Mouse (Mus musculus): Measurements from ENCODE around the gene Gm17581. TPM values are rescaled to one million over a fixed set of nuclear protein-coding genes. Genes with fewer than 3 reads are reported as not detected.
A peak's percentile ranks its signal among the peaks of the same experiment; 100 is the strongest.

Gm17581 gene
- polyA plus RNA-seq, 1 experiment, result not detected

DNA sequence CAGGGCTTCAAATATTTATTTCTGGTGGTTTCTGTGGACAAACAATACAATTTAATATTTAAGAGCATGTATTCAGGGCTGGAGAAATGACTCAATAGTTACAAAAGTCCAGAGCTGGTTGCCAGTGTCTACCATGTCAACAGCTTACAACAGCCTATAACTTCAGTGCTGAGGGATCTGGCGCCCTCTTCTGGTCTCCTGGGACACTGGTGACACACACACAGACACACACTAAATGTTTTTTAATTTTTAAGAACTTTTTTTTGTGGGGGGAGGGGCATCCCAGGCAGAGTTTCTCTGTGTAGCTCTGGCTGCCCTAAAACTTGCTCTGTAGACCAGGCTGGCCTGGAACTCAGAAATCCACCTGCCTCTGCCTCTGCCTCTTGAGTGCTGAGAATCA lies 20.1 kb upstream of the Gm17581 start:
- Histone ChIP-seq H3K79me2 (ENCODE audit: control insufficient read depth, insufficient read depth) (no peaks in the 10 kb centered on the region), H3K4me3 (no peak overlapping the region), H3ac (ENCODE audit: control insufficient read depth, insufficient read length) (no peak overlapping the region), H3K36me3 (ENCODE audit: control insufficient read depth, insufficient read depth) (no peaks in the 10 kb centered on the region), H3K4me2 (ENCODE audit: low read depth) (no peak overlapping the region), H3K27me3 (ENCODE audit: control insufficient read depth, insufficient read depth, insufficient read length) (peaks cover 23% of the 10 kb centered on the region)
- TF ChIP-seq TCF3 (IDR thresholded peaks at IDR 0.05; ENCODE audit: insufficient read length, low read depth) (no peak), POLR2AphosphoS2 (IDR thresholded peaks at IDR 0.05; ENCODE audit: insufficient read length, low read depth) (no peak), USF1 (IDR thresholded peaks at IDR 0.05; ENCODE audit: low read depth) (no peak), MYOG (IDR thresholded peaks at IDR 0.05; ENCODE audit: control insufficient read depth in 1 of 3, insufficient read depth in 1 of 3, insufficient read length in 2 of 3, low read depth in 2 of 3) (no peak), MAX (IDR thresholded peaks at IDR 0.05; ENCODE audit: low read depth) (no peak), MYOD1 (IDR thresholded peaks at IDR 0.05; ENCODE audit: control insufficient read depth in 1 of 3, insufficient read length in 2 of 3, low read depth in 2 of 3) (no peak), CEBPB (IDR thresholded peaks at IDR 0.05; ENCODE audit: insufficient read depth, poor library complexity, severe bottlenecking) (no peak), POLR2A (IDR thresholded peaks at IDR 0.05; ENCODE audit: insufficient read length, low read depth) (no peak), SRF (IDR thresholded peaks at IDR 0.05; ENCODE audit: control insufficient read depth, insufficient read length, low read depth) (no peak)

GRCm38 (mm10) chr2:155751014-155751786 lies 15.5 kb upstream of the Gm17581 start, which contains the start of gene Procr:
TSS of gene Procr (plus strand) at chr2:155751117.
- H3ac ChIP-seq (ENCODE audit: control insufficient read depth, insufficient read length), result no peak within 1 kb of the TSS
- peaks cover 10% of the 10 kb centered on the region for H3K27me3 ChIP-seq (ENCODE audit: control insufficient read depth, insufficient read depth, insufficient read length)
- H3K4me2 ChIP-seq (ENCODE audit: low read depth), result peak within 1 kb of the TSS; percentile 84
- no peaks in the 10 kb centered on the region for H3K36me3 ChIP-seq (ENCODE audit: control insufficient read depth, insufficient read depth)
- no peak for TF ChIP-seq REST (IDR thresholded peaks at IDR 0.05; ENCODE audit: insufficient read depth, insufficient read length)
- no peak for TF ChIP-seq TCF12 (IDR thresholded peaks at IDR 0.05; ENCODE audit: insufficient read depth, poor library complexity, severe bottlenecking)
- peak within 1 kb of the TSS; percentile 20 for H3K4me3 ChIP-seq
- H3K79me2 ChIP-seq (ENCODE audit: control insufficient read depth, insufficient read depth), result no peaks in the 10 kb centered on the region

GRCm38 (mm10) chr2:155749394-155749793 lies 13.7 kb upstream of the Gm17581 start:
- H3K27me3 ChIP-seq (ENCODE audit: control insufficient read depth, insufficient read depth, insufficient read length), result peaks cover 10% of the 10 kb centered on the region
- no peaks in the 10 kb centered on the region for H3K36me3 ChIP-seq (ENCODE audit: control insufficient read depth, insufficient read depth)
- no peak overlapping the region for H3ac ChIP-seq (ENCODE audit: control insufficient read depth, insufficient read length)
- no peak for TF ChIP-seq MYOD1 (IDR thresholded peaks at IDR 0.05; ENCODE audit: control insufficient read depth in 1 of 3, insufficient read length in 2 of 3, low read depth in 2 of 3)
- no peak for TF ChIP-seq POLR2A (IDR thresholded peaks at IDR 0.05; ENCODE audit: insufficient read length, low read depth)
- no peak for TF ChIP-seq REST (IDR thresholded peaks at IDR 0.05; ENCODE audit: insufficient read depth, insufficient read length)
- no peak for TF ChIP-seq CEBPB (IDR thresholded peaks at IDR 0.05; ENCODE audit: insufficient read depth, poor library complexity, severe bottlenecking)
- TF ChIP-seq MAX (IDR thresholded peaks at IDR 0.05; ENCODE audit: low read depth), result no peak
- no peak for TF ChIP-seq USF1 (IDR thresholded peaks at IDR 0.05; ENCODE audit: low read depth)
- no peak for TF ChIP-seq TCF12 (IDR thresholded peaks at IDR 0.05; ENCODE audit: insufficient read depth, poor library complexity, severe bottlenecking)
- TF ChIP-seq E2F4 (IDR thresholded peaks at IDR 0.05; ENCODE audit: insufficient read depth), result no peak
- no peak for TF ChIP-seq MYOG (IDR thresholded peaks at IDR 0.05; ENCODE audit: control insufficient read depth in 1 of 3, insufficient read depth in 1 of 3, insufficient read length in 2 of 3, low read depth in 2 of 3)
- no peak for TF ChIP-seq TCF3 (IDR thresholded peaks at IDR 0.05; ENCODE audit: insufficient read length, low read depth)
- TF ChIP-seq SRF (IDR thresholded peaks at IDR 0.05; ENCODE audit: control insufficient read depth, insufficient read length, low read depth), result no peak
- no peak overlapping the region for H3K4me2 ChIP-seq (ENCODE audit: low read depth)
- no peaks in the 10 kb centered on the region for H3K79me2 ChIP-seq (ENCODE audit: control insufficient read depth, insufficient read depth)
- H3K4me3 ChIP-seq, result no peak overlapping the region

GRCm38 (mm10) chr2:155745487-155745886 lies 9.8 kb upstream of the Gm17581 start:
- H3K79me2 ChIP-seq (ENCODE audit: control insufficient read depth, insufficient read depth), result no peaks in the 10 kb centered on the region
- TF ChIP-seq REST (IDR thresholded peaks at IDR 0.05; ENCODE audit: insufficient read depth, insufficient read length), result no peak
- no peak for TF ChIP-seq SRF (IDR thresholded peaks at IDR 0.05; ENCODE audit: control insufficient read depth, insufficient read length, low read depth)
- TF ChIP-seq MYOG (IDR thresholded peaks at IDR 0.05; ENCODE audit: control insufficient read depth in 1 of 3, insufficient read depth in 1 of 3, insufficient read length in 2 of 3, low read depth in 2 of 3), result no peak
- no peak for TF ChIP-seq MYOD1 (IDR thresholded peaks at IDR 0.05; ENCODE audit: control insufficient read depth in 1 of 3, insufficient read length in 2 of 3, low read depth in 2 of 3)
- no peak for TF ChIP-seq POLR2A (IDR thresholded peaks at IDR 0.05; ENCODE audit: insufficient read length, low read depth)
- no peak for TF ChIP-seq E2F4 (IDR thresholded peaks at IDR 0.05; ENCODE audit: insufficient read depth)
- TF ChIP-seq TCF3 (IDR thresholded peaks at IDR 0.05; ENCODE audit: insufficient read length, low read depth), result no peak
- no peaks in the 10 kb centered on the region for H3K36me3 ChIP-seq (ENCODE audit: control insufficient read depth, insufficient read depth)
- no peak overlapping the region for H3K4me3 ChIP-seq
- H3K27me3 ChIP-seq (ENCODE audit: control insufficient read depth, insufficient read depth, insufficient read length), result no peaks in the 10 kb centered on the region
- no peak overlapping the region for H3K4me2 ChIP-seq (ENCODE audit: low read depth)
- no peak overlapping the region for H3ac ChIP-seq (ENCODE audit: control insufficient read depth, insufficient read length)

DNA sequence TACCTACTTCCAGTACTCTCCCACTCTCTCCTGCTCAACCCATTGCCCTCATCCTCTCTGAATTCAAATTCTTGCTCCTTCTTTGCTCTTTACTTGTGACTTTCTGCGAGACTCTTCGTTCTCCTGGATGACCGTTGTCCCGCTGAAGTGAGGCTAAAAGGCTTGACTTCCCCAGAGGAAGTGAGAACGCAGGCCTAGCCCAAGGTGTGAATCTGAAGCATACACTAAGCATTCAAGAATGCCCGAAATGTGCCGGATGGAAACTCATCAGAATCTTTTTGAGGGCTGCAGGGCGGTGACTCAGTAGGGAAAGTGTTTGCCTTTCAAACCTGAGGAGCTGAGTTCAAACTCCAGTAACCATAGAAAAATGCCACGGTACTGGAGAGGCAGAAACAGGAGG lies 7.7 kb upstream of the Gm17581 start:
- Histone ChIP-seq H3K27me3 (ENCODE audit: control insufficient read depth, insufficient read depth, insufficient read length) (no peaks in the 10 kb centered on the region), H3K36me3 (ENCODE audit: control insufficient read depth, insufficient read depth) (no peaks in the 10 kb centered on the region), H3K4me3 (no peak overlapping the region), H3K79me2 (ENCODE audit: control insufficient read depth, insufficient read depth) (no peaks in the 10 kb centered on the region), H3ac (ENCODE audit: control insufficient read depth, insufficient read length) (no peak overlapping the region), H3K4me2 (ENCODE audit: low read depth) (no peak overlapping the region)
- TF ChIP-seq USF1 (IDR thresholded peaks at IDR 0.05; ENCODE audit: low read depth), result no peak
- TF ChIP-seq E2F4 (IDR thresholded peaks at IDR 0.05; ENCODE audit: insufficient read depth), result no peak
- no peak for TF ChIP-seq SRF (IDR thresholded peaks at IDR 0.05; ENCODE audit: control insufficient read depth, insufficient read length, low read depth)
- TF ChIP-seq REST (IDR thresholded peaks at IDR 0.05; ENCODE audit: insufficient read depth, insufficient read length), result no peak
- no peak for TF ChIP-seq POLR2A (IDR thresholded peaks at IDR 0.05; ENCODE audit: insufficient read length, low read depth)
